Mouse (Mus musculus) heart, embryonic 11.5 days (tissue): Measurements from ENCODE around the gene Baiap2. TPM values are rescaled to one million over a fixed set of nuclear protein-coding genes. Genes with fewer than 3 reads are reported as not detected.

Experiments
- ATAC-seq: fragments of 200-750 bp; cut with Nextera tagmentation; replicated peaks from 2 replicates; pipeline ENCODE4 v1.8.0; 2017; ENCODE audit warnings: moderate library complexity; ENCODE audit not compliant: insufficient number of reproducible peaks, low FRiP score, low TSS enrichment
- H3K27ac ChIP-seq: fragments of 300-500 bp; sonication (generic); 2 replicates; pipeline ENCODE4 v1.5.1; 2014; ENCODE audit warnings: mild to moderate bottlenecking, low read depth, low read length
- H3K27me3 ChIP-seq: fragments of 300-500 bp; sonication (generic); 2 replicates; pipeline ENCODE4 v1.6.1; 2014; ENCODE audit warnings: mild to moderate bottlenecking, low read length, mixed read lengths; ENCODE audit not compliant: control insufficient read depth, insufficient read depth
- H3K36me3 ChIP-seq: fragments of 300-500 bp; sonication (generic); 2 replicates; pipeline ENCODE4 v1.6.1; 2014; ENCODE audit warnings: mild to moderate bottlenecking, low read length, moderate library complexity, mixed read lengths; ENCODE audit not compliant: control insufficient read depth, insufficient read depth
- H3K4me1 ChIP-seq: fragments of 300-500 bp; sonication (generic); 2 replicates; pipeline ENCODE4 v1.6.1; 2014; ENCODE audit warnings: low read length; ENCODE audit not compliant: control insufficient read depth, insufficient read depth
- H3K4me2 ChIP-seq: fragments of 300-500 bp; sonication (generic); 2 replicates; pipeline ENCODE4 v1.6.1; 2014; ENCODE audit warnings: mild to moderate bottlenecking, moderate library complexity
- H3K4me3 ChIP-seq: fragments of 300-500 bp; sonication (generic); 2 replicates; pipeline ENCODE4 v1.5.1; 2014; ENCODE audit warnings: low read depth, low read length
- H3K9ac ChIP-seq: fragments of 300-500 bp; sonication (generic); 2 replicates; pipeline ENCODE4 v1.6.1; 2014; ENCODE audit warnings: mild to moderate bottlenecking, low read depth, low read length, moderate library complexity
- H3K9me3 ChIP-seq: fragments of 300-500 bp; sonication (generic); replicated peaks from 2 replicates; pipeline ENCODE4 v1.6.1; 2016; ENCODE audit warnings: low read length; ENCODE audit not compliant: control insufficient read depth
- WGBS: fragments of 180-500 bp; shearing (Covaris S2); extraction: QIAGEN DNeasy Blood & Tissue Kit; methylation state at CpG from one replicate; pipeline ENCODE4 v1.1.7; 2014; ENCODE audit not compliant: insufficient replicate concordance; 5-methylcytosine and 5-hydroxymethylcytosine counted together
- polyA plus RNA-seq: library from polyadenylated mRNA; unstranded; fragments of >200 nt; fragmentation: Nextera tagmentation; extraction: Ambion mirVana; gene quantifications from 2 replicates; pipeline ENCODE4 v1.2.1, GENCODE M21; 2014

Gene Baiap2
- polyA plus RNA-seq, 1 experiment from 2014 or later: 12.8 TPM

DNA sequence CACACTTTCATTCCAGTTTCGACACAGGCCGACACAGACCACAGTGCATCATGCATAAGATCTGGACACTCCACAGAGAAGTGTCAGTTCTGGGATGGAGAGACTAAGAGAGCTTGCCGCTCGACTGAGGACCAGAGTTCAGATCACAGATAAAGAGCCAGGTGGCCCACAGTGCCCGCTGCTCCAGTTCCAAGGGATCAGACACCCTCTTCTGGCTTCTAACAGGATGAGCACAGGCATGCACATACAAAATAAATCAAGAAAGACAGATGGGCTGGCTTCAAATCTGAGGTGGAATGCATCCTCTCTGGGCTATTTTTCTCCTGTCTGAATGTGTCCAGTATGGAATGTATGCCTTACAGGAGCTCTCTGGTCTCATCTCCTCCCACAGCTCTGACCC lies 15.8 kb upstream of the Baiap2 start:
- Histone ChIP-seq H3K27me3 (no peaks in the 10 kb centered on the region), H3K4me1 (peaks cover 4% of the 10 kb centered on the region), H3K9me3 (0 out of 2 replicates have a peak, but pooled peaks cover 2% of the 10 kb centered on the region), H3K27ac (no peak overlapping the region), H3K9ac (no peak overlapping the region), H3K4me3 (no peak overlapping the region), H3K4me2 (no peak overlapping the region), H3K36me3 (no peaks in the 10 kb centered on the region)
- WGBS: 55% methylated on average over 5 of the region's 5 CpGs
- no peak for ATAC-seq

DNA sequence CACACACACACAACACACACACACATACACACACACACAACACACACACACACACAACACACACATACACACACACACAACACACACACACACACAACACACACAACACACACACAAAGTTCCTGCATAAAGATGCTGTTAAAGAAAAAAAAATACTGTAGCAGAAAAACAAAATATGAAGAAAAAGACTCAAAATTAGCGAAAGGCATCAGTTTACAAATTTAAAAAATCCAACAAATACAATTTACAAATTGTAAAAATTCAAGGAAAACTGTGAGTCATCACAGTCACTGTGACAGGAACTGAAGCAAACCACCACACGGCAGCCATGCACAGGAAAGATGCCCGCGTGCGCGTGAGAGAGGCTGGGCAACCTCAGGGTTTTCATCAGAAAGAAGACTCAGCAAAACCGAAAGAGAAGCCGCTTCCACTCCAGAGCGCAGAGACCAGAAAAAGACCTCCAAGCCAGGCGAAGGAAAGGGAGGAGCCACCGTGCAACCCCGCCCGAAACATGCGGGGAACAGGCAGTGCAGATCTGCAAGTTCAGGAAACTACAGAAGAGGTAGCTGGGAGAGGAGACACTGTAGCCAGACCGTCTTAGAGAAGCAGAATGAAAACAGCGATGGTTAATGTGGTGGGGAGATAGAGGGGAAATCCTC lies 14.4 kb upstream of the Baiap2 start:
- Histone ChIP-seq H3K27ac (no peak overlapping the region), H3K9ac (no peak overlapping the region), H3K36me3 (no peaks in the 10 kb centered on the region), H3K27me3 (no peaks in the 10 kb centered on the region), H3K9me3 (0 out of 2 replicates have a peak, but pooled peaks cover 2% of the 10 kb centered on the region), H3K4me1 (0 out of 2 replicates have a peak, but pooled peaks cover 2% of the 10 kb centered on the region), H3K4me2 (peak overlapping the region; percentile 35), H3K4me3 (no peak overlapping the region)
- WGBS: 51% methylated on average over 16 of the region's 16 CpGs
- no peak for ATAC-seq

DNA sequence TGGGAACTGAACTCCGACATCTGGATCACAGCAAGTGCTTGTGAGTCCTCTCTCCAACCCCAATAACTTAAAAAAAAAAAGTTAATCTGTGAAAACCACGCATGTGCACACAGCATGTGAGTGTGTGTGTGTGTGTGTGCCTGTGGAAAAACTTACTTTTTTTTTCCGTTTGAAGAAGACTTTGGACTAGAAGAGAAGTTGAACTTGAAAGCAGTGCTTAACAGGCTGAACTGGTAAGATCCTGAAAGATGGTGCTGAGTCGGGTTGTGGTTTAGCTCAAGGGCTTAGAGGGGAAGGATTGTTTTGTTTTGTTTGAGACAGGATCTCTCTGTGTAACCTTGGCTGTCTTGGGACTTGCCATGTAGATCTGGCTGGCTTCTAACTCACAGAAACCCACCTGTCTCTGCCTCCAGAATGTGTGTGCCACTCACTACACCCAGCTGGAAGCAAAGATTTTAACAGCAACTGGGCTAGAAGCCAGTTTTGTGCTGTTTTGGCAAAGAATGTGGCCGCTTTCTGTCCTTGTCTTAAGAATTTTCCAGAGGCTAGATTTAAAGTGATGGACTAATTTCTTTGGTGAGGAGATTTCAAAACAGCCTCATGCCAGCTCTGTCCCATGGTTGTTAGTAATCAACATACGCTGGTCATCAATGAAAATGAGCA lies 12.8 kb upstream of the Baiap2 start:
- Histone ChIP-seq H3K27me3 (no peaks in the 10 kb centered on the region), H3K4me1 (0 out of 2 replicates have a peak, but pooled peaks cover 2% of the 10 kb centered on the region), H3K4me2 (no peak overlapping the region), H3K9me3 (0 out of 2 replicates have a peak, but pooled peaks cover 2% of the 10 kb centered on the region), H3K36me3 (no peaks in the 10 kb centered on the region), H3K9ac (no peak overlapping the region), H3K27ac (no peak overlapping the region), H3K4me3 (no peak overlapping the region)
- WGBS: 77% methylated on average over 6 of the region's 6 CpGs
- ATAC-seq: no peak

DNA sequence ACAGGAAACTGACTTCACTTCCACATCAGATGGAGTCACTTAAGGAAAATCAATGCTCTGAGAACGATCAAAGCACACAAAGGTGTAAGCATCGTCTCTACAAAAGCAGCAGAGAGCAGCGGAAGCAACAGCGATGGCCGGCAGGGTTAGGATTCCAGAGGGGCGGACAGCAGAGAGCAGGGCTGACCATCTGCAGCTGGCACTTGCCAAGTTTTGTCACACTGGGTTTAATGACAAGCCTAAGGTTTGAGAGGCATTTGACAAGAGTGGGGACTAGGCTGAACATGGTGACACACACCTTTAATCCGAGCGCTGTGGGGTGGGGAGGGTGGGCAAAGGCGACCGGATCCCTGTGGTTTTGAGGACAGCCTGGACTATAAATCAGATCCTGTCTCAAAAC lies 10.8 kb upstream of the Baiap2 start:
- 79% methylated on average over 10 of the region's 10 CpGs for WGBS
- Histone ChIP-seq H3K9ac (no peak overlapping the region), H3K27me3 (no peaks in the 10 kb centered on the region), H3K4me1 (0 out of 2 replicates have a peak, but pooled peaks cover 5% of the 10 kb centered on the region), H3K27ac (no peak overlapping the region), H3K4me2 (no peak overlapping the region), H3K4me3 (no peak overlapping the region), H3K9me3 (0 out of 2 replicates have a peak, but pooled peaks cover 2% of the 10 kb centered on the region), H3K36me3 (no peaks in the 10 kb centered on the region)
- ATAC-seq: no peak

DNA sequence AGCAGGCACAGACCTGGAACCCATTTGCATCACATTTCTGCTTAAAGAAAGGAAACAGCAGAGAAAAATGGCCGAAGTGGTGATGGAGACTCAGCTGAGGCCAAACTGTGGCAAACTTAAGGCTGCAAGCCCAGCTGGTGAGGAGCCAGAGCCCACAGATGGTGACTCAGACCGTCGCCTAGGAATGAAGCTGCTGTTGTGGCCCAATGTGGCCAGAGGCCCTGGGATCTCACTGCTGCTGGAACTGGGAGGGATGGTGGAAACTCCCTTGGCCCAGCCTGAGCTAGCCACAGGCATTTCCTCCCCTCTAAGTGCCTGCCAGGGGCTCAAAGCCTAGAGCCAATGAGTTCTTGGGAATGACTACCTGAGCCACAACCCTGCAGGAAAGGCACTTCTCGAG lies 9.4 kb upstream of the Baiap2 start:
- Histone ChIP-seq H3K4me1 (0 out of 2 replicates have a peak, but pooled peaks cover 5% of the 10 kb centered on the region), H3K9me3 (0 out of 2 replicates have a peak, but pooled peaks cover 2% of the 10 kb centered on the region), H3K9ac (no peak overlapping the region), H3K27me3 (peaks cover under 1% of the 10 kb centered on the region), H3K27ac (no peak overlapping the region), H3K4me2 (no peak overlapping the region), H3K36me3 (no peaks in the 10 kb centered on the region), H3K4me3 (no peak overlapping the region)
- ATAC-seq: no peak
- WGBS: 45% methylated on average over 4 of the region's 4 CpGs

DNA sequence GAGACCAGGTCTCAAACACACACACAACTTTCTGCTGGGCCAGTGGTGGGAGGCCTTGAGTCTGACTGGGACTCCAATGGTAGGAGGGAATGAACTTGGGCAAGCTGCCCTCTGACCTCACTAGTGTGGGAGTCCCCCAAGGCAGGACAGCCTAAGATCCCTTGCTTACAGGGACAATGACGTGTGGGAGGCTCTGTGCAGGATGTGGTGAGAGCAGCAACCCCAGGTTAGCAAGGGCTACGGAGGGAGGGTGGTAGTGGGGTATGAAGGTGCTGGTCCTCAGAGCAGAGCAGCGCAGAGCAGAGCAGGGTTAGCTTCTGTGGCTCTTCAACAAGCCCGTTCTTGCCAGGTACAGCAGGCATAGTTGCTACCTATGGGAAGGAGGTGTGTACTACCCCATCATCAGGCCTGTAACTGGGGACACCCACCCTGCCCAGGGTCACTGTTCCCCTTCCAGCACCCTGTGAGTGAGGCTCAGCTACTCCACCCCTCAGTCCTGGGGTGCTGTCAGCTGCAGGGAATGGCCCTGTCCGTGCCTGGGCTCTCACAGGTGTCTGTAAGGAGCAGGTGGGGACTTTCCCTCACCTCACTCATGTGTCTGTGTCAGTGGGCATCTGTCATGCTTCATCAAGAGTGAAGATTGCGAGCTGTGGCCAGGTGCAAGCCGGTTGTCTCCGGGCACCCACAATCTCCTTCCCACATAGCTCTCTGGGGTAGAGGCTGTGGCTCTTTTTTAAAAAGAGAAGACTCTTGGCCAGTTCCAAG lies 8.6 kb upstream of the Baiap2 start:
- ATAC-seq: no peak
- no peak overlapping the region for H3K27ac ChIP-seq
- 0 out of 2 replicates have a peak, but pooled peaks cover 5% of the 10 kb centered on the region for H3K4me1 ChIP-seq
- no peak overlapping the region for H3K4me3 ChIP-seq
- H3K9me3 ChIP-seq: 0 out of 2 replicates have a peak, but pooled peaks cover 2% of the 10 kb centered on the region
- no peak overlapping the region for H3K4me2 ChIP-seq
- H3K9ac ChIP-seq: no peak overlapping the region
- no peaks in the 10 kb centered on the region for H3K36me3 ChIP-seq
- peaks cover 4% of the 10 kb centered on the region for H3K27me3 ChIP-seq
- WGBS: 72% methylated on average over 8 of the region's 8 CpGs

DNA sequence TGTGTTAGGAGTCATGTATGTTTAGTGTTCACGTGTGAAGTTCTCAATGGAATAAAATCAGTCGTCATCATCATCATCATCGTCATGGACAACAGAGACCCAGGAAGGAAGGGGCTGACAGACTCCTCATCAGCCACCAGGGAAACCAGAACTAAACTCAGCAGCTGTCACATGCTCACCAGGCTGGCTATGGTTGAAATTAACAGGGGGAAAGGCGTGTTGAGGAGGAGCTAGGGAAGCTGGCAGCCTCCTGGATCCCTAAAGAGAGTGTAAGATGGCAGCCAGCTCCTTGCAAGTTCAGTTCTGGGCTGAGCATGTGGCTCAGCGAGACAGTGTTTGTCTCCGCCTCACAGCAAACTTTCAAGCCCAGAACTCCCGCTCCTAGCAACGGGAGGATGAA lies 7.8 kb upstream of the Baiap2 start:
- no peak overlapping the region for H3K9ac ChIP-seq
- no peak overlapping the region for H3K4me3 ChIP-seq
- 67% methylated on average over 8 of the region's 8 CpGs for WGBS
- H3K36me3 ChIP-seq: no peaks in the 10 kb centered on the region
- H3K27ac ChIP-seq: no peak overlapping the region
- 0 out of 2 replicates have a peak, but pooled peaks cover 5% of the 10 kb centered on the region for H3K4me1 ChIP-seq
- ATAC-seq: no peak
- 0 out of 2 replicates have a peak, but pooled peaks cover 2% of the 10 kb centered on the region for H3K9me3 ChIP-seq
- H3K27me3 ChIP-seq: peaks cover 4% of the 10 kb centered on the region
- H3K4me2 ChIP-seq: no peak overlapping the region

DNA sequence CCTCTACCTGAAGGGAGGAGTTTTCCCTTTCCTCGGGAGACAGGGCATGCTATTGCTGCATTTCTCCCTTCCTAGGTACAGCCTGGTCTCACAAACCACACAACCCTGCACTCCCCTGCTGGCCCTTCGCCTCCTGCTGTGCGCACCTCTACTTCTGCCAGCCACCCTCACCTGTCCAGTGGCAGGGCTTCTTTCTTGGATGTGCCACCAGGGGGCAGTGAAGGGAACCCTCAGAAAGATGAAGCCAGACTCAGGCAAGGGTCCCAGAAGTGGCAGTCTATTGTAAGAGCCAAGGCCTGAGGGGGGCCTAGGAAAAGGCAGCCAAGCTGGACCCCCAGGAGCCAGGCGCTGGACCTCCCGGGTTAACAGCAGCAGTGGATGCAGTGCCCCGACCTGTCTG lies 7.1 kb upstream of the Baiap2 start:
- no peak for ATAC-seq
- H3K9ac ChIP-seq: no peak overlapping the region
- no peaks in the 10 kb centered on the region for H3K36me3 ChIP-seq
- no peak overlapping the region for H3K4me2 ChIP-seq
- H3K4me1 ChIP-seq: 0 out of 2 replicates have a peak, but pooled peaks cover 5% of the 10 kb centered on the region
- WGBS: 30% methylated on average over 6 of the region's 6 CpGs
- 0 out of 2 replicates have a peak, but pooled peaks cover 2% of the 10 kb centered on the region for H3K9me3 ChIP-seq
- peaks cover 7% of the 10 kb centered on the region for H3K27me3 ChIP-seq
- H3K27ac ChIP-seq: no peak overlapping the region
- H3K4me3 ChIP-seq: no peak overlapping the region
